Comparison of ENCODE assay signal across 8 mouse cellular contexts in the genomic region with DNA sequence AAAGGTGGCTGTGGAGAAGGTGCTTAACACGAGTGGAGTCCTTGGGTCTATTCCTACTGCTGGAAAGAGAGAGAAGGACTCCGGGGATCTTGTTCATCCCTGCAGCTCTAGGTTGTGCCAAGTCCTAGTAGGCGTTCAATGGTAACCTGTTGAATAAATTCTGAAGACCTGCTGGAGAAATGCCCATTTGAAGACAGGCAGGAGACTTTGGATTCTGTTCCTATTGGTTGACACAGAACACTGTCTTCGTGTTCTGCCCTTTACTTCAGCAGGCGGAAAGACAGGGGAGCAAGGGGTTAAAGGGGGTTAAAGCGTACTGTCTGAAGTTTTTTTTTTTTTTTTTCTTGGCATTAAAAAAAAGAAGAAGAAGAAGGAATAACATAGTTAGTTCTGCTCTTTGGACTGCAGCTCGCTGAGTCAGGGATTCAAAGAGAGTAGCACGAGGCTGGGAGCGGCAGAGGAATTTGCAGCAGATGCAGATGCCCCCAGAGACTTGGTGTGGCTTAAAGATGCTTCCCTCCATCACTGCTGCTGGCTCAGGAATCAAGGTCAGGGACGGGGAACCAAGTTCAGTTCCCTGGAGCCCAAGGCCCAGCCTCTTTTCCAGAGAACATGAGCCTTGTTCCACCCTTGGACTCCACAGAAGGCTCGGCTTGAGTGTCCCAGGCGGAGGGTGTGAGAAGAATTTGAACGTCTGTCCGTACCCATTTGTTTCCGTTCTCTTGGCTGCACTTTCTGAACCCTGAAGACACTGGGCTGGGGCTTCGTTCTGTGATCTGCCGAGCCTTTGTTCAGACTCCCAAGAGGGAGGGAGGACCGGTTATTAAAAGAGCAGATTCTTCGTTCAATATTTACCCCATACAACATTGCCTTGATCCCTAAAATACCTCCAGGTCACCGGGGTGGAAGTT. TPM values are rescaled to one million over a fixed set of nuclear protein-coding genes. Genes with fewer than 3 reads are reported as not detected.
A peak's percentile ranks its signal among the peaks of the same experiment; 100 is the strongest.
DNase-seq lines count a peak whose midpoint lies in the region; ATAC-seq lines count a peak whose summit lies in the region.

No protein-coding gene starts in this region.

- peak; percentile 55 to 76 for DNase-seq in adrenal gland, adult (ENCODE audit: inconsistent age in 2 of 2, low spot score in 1 of 2)
- no peak for DNase-seq in adrenal gland, postnatal 25 days
- DNase-seq in urinary bladder, postnatal 4 days (ENCODE audit: low spot score in 2 of 2), result peak; percentile 68 to 80
- no peak for DNase-seq in urinary bladder, adult 2 months (ENCODE audit: low spot score)
- DNase-seq in kidney, postnatal 36 days, result peak; percentile 75 to 90
- no peak for DNase-seq in spleen, postnatal 4 days (ENCODE audit: low spot score in 2 of 2)
- no peak for DNase-seq in MN1 (ENCODE audit: low spot score)

- ATAC-seq in frontal cortex, adult (ENCODE audit: low TSS enrichment), result no peak

RNA-seq across cellular contexts. Expression of a gene that starts 17.4 kb away (rescaled TPM):
- 304 and 325 TPM in 2 replicates for total RNA-seq in adrenal gland, postnatal 25 days (2021)
- 297 and 375 TPM in 2 replicates for polyA plus RNA-seq in urinary bladder, adult 2 months (2012; rRNA removed)

RNA-seq across cellular contexts. Expression of a gene that starts 44.4 kb away (rescaled TPM):
- total RNA-seq in adrenal gland, postnatal 25 days (2021), result 347 and 389 TPM in 2 replicates
- polyA plus RNA-seq in urinary bladder, adult 2 months (2012; rRNA removed), result 174 and 186 TPM in 2 replicates

Comparison
In these comparisons a context has a peak if more than half of its experiments do, and no peak if none do; other contexts are left out.
1. DNase-seq: peak in adrenal gland, adult (2 of 2), urinary bladder, postnatal 4 days (2 of 2) and kidney, postnatal 36 days (2 of 2); none in adrenal gland, postnatal 25 days (single experiment), urinary bladder, adult 2 months (single experiment), spleen, postnatal 4 days (0 of 2) and MN1 (single experiment).